Mouse (Mus musculus): ENCODE results near the gene Dnajb14.

DNA sequence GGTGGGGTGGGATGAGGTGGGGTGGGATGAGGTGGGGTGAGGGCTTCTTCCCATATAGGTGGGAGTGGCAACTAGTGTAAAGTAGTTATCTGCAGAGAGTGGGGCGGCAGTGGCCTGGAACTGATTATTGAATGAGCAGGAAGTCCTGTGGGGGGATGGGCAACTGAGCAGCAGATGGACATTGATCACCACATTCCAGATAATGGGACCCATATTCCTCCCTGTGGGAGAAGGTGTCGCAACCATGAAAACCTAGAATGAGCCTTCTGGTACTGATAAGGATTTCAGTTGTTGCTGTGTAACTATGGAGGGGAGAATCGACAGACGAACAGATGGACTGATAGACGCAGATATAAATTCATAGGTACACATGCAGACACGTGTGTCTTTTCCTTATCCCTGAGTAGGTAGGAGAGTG, 76.3 kb downstream of the Dnajb14 start:
- TF ChIP-seq CTCF (IDR thresholded peaks at IDR 0.05; ENCODE audit: control insufficient read depth, insufficient read depth, insufficient read length) (no peak), FOSL1 (IDR thresholded peaks at IDR 0.05; ENCODE audit: insufficient read depth, low read length, poor library complexity, severe bottlenecking) (no peak), CEBPB (IDR thresholded peaks at IDR 0.05; ENCODE audit: low read depth) (no peak), MAX (IDR thresholded peaks at IDR 0.05) (no peak), MYOG (IDR thresholded peaks at IDR 0.05; ENCODE audit: control insufficient read depth, extremely low read depth, insufficient read length) (no peak)

All from C2C12 (cell line).